Mouse (Mus musculus) common myeloid progenitor, adult 5-6 weeks (primary cell): ENCODE results near the gene Gm10306. TPM values are rescaled to one million over a fixed set of nuclear protein-coding genes. Genes with fewer than 3 reads are reported as not detected.

Experiments used
- ATAC-seq: replicated peaks from 2 replicates; pipeline ENCODE4 v1.8.0; 2016; ENCODE audit warnings: low read depth, mild to moderate bottlenecking, moderate TSS enrichment, inconsistent platforms; ENCODE audit not compliant: poor library complexity, severe bottlenecking
- total RNA-seq: library from RNA; stranded (forward); fragments of 200-1000, 187-1606 nt; gene quantifications from 2 replicates; pipeline ENCODE4 v1.2.3, GENCODE M21; 2017

Gm10306 gene
- total RNA-seq = not detected in 2 replicates

DNA sequence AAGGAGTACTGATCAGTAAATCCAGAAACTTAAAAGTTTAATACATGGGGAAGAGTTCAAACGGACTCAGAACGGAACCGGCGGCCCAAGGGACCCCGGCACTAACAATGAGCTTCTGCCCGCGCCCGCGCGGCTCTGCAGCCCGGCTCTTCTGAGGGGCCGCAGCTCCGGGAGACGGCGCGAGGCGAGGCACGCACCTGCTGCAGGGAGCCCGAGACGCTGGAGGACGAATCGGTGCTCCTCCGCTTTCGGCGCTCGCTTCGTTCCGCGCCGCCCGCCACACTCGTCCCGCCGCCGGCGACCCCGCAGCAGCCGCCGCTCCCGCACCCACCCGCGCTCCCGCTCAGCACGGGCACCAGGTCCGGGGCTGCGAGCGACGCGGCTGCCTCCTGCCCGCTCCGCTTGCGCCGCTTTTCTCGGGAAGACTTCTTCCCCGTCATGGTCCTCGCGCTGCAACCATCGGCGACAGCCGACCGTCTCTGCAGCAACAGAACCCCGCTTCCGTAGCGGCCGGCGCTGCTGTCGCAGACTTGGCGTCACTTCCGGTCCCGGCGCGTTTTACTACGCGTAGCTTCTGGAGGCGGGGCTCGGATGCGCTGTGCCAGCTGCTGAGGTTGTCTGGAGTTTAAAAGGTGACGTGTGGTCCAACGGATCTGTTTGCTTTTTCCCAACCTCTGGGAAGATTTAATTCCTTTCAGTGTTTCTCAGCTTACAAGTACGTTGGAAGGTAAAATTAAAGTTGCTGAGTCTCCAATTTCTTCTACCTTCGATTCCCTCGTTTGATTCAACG, at the start of gene Gm10306, which contains the start of gene Caap1:
Gene Gm10306, plus strand, starts transcription at position 282 of the 790 bp plus-strand sequence.
Gene Caap1, minus strand, starts transcription at position 532 of the 790 bp plus-strand sequence.
- peak; percentile 99 for ATAC-seq

DNA sequence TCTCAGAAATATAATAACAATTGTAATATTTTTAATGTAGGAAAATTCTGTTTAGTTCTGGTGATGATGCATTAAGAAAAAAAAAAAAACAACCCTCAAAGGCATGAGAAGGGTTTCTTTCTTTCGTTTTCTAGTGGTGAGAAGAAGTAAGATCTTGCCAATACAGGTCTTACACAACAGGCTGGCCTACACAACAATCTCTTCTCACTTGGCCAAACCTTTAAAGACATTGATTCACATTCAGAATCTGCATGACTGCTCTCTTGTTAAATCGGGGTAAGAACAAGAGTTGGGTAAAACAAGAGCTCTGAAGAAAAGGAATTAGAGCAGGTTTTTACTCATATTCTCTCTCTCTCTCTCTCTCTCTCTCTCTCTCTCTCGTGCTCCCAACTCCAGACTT, 41.0 kb upstream of the Gm10306 start:
- no peak; the same call in 1 of the 2 replicates for ATAC-seq

GRCm38 (mm10) chr4:94517631-94518030, 38.7 kb upstream of the Gm10306 start:
- ATAC-seq = peak; percentile 81

DNA sequence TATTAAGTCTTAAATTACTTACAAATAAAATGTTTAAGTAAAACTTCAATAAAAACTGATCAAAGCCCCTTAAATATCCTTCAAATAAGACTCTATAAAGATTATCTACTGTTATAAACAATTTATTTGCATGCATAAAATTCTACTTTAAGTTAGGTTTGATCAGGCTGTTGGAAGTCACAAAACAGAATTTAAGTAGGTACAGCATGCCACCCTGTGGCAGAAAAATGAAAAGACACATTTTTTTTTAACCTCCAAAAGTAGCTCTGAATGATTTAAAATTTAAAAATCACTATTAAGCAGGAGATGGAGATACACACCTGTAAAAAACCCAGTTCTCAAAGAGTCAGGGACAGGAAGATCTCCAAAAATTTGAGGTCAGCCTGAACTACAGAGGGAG, 33.0 kb upstream of the Gm10306 start:
- peak; percentile 68 for ATAC-seq

DNA sequence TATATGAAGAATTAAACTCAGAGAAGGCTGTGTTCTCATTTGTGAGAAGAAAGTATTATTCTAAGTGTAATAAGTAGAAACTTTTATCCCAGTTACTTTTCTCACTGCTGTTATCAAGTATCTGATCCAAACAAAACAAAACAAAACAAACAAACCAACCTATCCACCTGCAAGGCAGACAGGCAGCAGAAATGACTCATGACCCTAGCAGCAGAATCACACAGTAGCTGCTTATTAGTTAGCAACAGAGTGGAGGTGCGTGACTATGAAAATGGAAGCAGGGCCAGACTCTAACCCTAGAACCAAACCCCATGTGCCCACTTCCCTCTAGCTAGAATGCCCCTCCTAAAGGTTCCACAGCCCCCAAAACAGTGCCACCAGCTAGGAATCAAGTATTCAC, 26.9 kb upstream of the Gm10306 start:
- ATAC-seq = no peak

- no peak for ATAC-seq
Observed at GRCm38 (mm10) chr4:94533205-94533604, 23.1 kb upstream of the Gm10306 start.

DNA sequence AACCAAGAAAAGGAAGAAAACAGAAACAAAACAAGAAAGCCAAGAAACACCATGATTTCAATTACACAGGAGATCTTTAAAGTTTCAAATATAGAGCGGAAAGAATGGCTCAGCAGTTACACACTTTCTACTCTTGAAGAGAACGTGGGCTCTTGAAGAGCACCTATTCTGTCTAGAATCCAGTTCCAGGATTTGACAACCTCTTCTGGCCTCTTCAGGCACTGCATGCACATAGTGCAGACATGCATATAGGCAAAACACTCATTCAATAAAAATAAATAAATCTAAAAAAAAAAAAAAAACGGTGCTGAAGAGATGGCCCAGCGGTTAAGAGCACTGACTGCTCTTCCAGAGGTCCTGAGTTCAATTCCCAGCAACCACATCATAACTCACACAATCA, 13.3 kb upstream of the Gm10306 start:
- ATAC-seq = no peak

- ATAC-seq = no peak
Observed at GRCm38 (mm10) chr4:94544321-94544720, 12.0 kb upstream of the Gm10306 start.

DNA sequence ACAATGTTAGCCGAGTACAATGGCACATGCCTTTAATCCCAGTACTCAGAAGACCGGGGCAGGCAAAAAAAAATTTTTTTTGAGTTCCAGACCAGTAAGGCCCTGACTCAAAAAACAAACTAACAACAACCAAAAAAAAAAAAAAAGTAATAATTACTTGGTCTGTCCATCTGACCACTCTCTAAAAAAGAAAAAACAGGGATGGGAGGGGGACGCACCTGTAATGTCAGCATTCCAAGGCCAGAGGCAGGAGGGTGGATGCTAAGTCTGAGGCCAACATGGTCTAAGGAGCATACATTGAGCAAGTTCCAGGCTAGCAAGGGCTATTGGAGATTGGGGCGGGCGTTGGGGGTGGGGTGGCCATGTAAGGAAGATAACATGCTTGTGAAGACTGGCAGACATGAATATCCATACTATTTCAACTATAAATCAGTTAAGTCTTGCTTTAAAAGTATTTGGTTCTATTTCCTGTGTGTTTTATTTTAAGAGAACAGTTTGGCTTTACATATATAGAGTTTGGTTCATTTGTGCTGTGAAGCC, 1.3 kb upstream of the Gm10306 start:
- no peak for ATAC-seq

- ATAC-seq = no peak; the same call in 1 of the 2 replicates
Observed at GRCm38 (mm10) chr4:94557145-94557544, 799 bp downstream of the Gm10306 start.

DNA sequence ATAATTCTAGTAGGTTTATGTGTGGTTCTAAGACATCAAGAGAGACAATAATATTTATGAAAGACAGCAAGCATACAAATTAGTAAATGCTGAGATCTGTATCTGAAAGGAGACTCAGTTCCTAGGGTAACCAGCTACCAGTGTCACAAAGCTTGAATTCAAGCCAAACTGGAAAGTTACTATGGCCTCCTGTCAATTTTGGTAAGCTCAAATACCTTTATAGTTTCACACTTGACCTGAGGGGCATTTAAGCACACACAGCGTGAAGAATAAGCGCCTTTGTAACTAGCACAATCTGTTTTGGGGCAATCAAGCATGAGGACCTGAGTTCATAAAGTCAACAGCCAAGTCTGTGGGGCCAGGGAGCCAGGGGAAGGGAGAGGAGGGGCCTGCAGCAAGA, 2.9 kb downstream of the Gm10306 start:
- ATAC-seq = no peak

- no peak for ATAC-seq
Observed at GRCm38 (mm10) chr4:94560316-94560715, 4.0 kb downstream of the Gm10306 start.

- no peak for ATAC-seq
Observed at GRCm38 (mm10) chr4:94561954-94562648, 5.8 kb downstream of the Gm10306 start.

- 0 out of 2 replicates have a peak, but pooled peaks have one; percentile 29 for ATAC-seq
Observed at GRCm38 (mm10) chr4:94564297-94564696, 8.0 kb downstream of the Gm10306 start.

DNA sequence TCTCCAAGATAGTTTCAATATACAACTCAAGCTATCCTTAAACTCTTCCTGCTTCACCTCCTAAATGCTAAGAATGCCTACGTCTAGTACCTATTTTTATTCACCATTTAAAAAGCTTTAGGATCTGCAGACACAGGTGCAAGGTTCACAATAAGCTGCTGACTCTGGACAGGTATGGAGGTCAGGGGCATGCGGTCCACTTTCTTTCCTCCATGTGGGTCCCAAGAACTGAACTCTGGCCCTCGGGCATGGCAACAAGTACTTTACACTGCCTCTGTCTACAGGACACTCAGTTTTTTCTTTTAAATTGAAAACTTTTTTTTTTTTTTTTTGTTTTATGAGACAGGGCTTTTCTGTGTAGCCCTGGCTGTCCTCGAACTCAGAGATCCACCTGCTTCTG, 16.3 kb downstream of the Gm10306 start:
- no peak for ATAC-seq

GRCm38 (mm10) chr4:94591765-94592381, 35.5 kb downstream of the Gm10306 start:
- no peak for ATAC-seq

DNA sequence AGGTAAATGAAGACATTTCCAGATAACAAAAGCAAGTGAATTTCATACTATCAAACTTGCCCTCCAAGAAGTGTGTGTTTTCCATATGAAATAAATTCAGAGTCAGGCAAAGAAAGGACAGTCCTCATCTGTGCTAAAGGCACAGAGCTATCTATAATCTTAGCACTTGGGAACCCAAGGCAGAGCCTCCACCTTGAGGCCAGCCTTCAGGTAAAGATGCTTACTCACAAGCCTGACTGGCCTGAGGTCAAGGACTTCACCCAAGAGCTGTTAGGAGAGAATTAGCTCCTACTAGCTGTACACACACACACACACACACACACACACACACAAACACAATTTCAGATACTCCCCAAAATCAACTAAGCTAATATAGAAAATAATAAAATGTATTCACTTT, 36.4 kb downstream of the Gm10306 start:
- ATAC-seq = no peak

DNA sequence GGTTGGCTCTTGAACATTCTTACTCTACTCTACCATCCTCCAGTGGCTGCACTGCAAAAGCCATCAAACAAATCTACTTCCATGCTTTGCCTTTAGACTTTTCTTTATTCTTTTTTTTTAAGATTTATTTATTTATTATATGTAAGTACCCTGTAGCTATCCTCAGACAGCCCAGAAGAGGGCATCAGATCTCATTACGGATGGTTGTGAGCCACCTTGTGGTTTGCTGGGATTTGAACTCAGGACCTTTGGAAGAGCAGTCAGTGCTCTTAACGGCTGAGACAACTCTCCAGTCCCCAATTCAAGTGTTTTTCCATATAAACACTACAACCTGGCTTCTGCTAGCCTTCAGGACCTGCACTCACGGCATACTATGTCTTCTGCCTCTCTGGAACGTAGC, 45.0 kb downstream of the Gm10306 start:
- no peak for ATAC-seq

- peak; percentile 33; the same call in 1 of the 2 replicates for ATAC-seq
Observed at GRCm38 (mm10) chr4:94602496-94603030, 46.2 kb downstream of the Gm10306 start.

DNA sequence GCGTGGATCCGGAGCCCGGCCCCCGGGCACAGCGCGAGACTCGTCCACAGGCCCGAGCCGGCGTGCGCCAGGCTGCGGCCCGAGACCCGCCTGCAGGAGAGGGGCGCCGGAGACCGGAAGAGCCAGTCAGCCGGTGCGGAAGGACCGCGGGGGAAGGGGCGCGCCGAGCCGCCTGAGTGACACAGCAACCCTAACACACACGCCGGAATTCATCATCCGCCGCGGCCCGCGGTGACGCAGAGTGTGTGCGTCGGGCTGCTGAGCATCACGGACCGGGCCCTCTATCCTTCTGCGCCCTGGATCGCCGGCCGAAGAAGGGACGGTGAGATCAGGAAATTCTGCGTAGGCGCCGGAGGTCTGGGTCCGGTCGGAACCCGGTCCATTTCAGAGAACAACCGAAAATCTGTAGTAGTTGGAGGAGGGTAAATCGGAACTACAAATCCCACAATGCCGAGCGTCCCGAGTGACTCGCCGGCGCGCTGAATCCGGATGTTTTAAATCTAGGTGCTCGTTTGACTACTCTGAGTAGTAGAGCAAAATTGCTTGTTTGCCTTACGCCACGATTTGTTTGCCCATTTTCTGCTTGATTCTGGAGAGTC, 46.8 kb downstream of the Gm10306 start, which contains the start of gene Plaa:
Gene Plaa, minus strand, starts transcription at position 214 of the 599 bp plus-strand sequence.
- ATAC-seq = peak; percentile 98
